Comparison of ENCODE assay signal across 8 mouse cellular contexts in genomic region chrX:74372888-74373549, GRCm38 (mm10). TPM values are rescaled to one million over a fixed set of nuclear protein-coding genes. Genes with fewer than 3 reads are reported as not detected.
A peak's percentile ranks its signal among the peaks of the same experiment; 100 is the strongest.
DNase-seq lines count a peak whose midpoint lies in the region; ATAC-seq and TF ChIP-seq lines count a peak whose summit lies in the region.

Gene Ubl4a (minus strand): TSS chrX:74373218.
Gene Slc10a3 (minus strand): TSS chrX:74373349.

- WGBS in kidney, embryonic 14.5 days, result 28% methylated on average over 32 of the region's 32 CpGs
- WGBS in limb, embryonic 14.5 days, result 22% methylated on average over 32 of the region's 32 CpGs
- WGBS in midbrain, embryonic 16.5 days, result 17% methylated on average over 32 of the region's 32 CpGs

- H3K4me3 ChIP-seq in C2C12 (ENCODE audit: insufficient read depth, poor library complexity, severe bottlenecking), result peak within 1 kb of the TSS; percentile 37
- peak within 1 kb of the TSS; percentile 48 for H3K4me3 ChIP-seq in kidney, embryonic 14.5 days (ENCODE audit: low read length)
- H3K4me3 ChIP-seq in limb, embryonic 14.5 days (replicated peaks; ENCODE audit: low read length), result peak within 1 kb of the TSS; percentile 43
- H3K4me3 ChIP-seq in midbrain, embryonic 16.5 days (ENCODE audit: low read depth, low read length), result peak within 1 kb of the TSS; percentile 48

- peaks cover 3% of the 10 kb centered on the region for H3K36me3 ChIP-seq in C2C12 (ENCODE audit: control insufficient read depth, insufficient read depth)
- peaks cover 2% of the 10 kb centered on the region; the same call in 1 of the 2 replicates for H3K36me3 ChIP-seq in kidney, embryonic 14.5 days (ENCODE audit: control insufficient read depth, insufficient read depth, low read length)
- no peaks in the 10 kb centered on the region for H3K36me3 ChIP-seq in limb, embryonic 14.5 days (ENCODE audit: control insufficient read depth, insufficient read depth, low read length)
- no peaks in the 10 kb centered on the region for H3K36me3 ChIP-seq in midbrain, embryonic 16.5 days (ENCODE audit: control insufficient read depth, insufficient read depth, low read length)

- H3ac ChIP-seq in C2C12 (ENCODE audit: control insufficient read depth, insufficient read length, low read depth), result peak within 1 kb of the TSS; percentile 97

- H3K79me3 ChIP-seq in C2C12 (ENCODE audit: low read depth), result no peaks in the 10 kb centered on the region

- no peaks in the 10 kb centered on the region for H3K4me1 ChIP-seq in kidney, embryonic 14.5 days (ENCODE audit: control insufficient read depth, insufficient read depth, low read length)
- H3K4me1 ChIP-seq in limb, embryonic 14.5 days (ENCODE audit: control insufficient read depth, insufficient read depth, low read length), result no peaks in the 10 kb centered on the region
- peaks cover 8% of the 10 kb centered on the region for H3K4me1 ChIP-seq in midbrain, embryonic 16.5 days (ENCODE audit: control insufficient read depth, insufficient read depth, low read length)

- peak; percentile 96 for ATAC-seq in erythroblast, adult 5-6 weeks (replicated peaks; ENCODE audit: low FRiP score, poor library complexity, severe bottlenecking)
- ATAC-seq in kidney, embryonic 14.5 days (ENCODE audit: low FRiP score, low TSS enrichment), result peak; percentile 95
- peak; percentile 93 for ATAC-seq in limb, embryonic 14.5 days (ENCODE audit: low FRiP score, low read depth)
- ATAC-seq in midbrain, embryonic 16.5 days, result peak; percentile 89

- H3K4me2 ChIP-seq in kidney, embryonic 14.5 days (replicated peaks; ENCODE audit: low read depth, low read length), result peak within 1 kb of the TSS; percentile 53
- H3K4me2 ChIP-seq in limb, embryonic 14.5 days (replicated peaks; ENCODE audit: low read depth, low read length, severe bottlenecking), result peak within 1 kb of the TSS; percentile 59
- peak within 1 kb of the TSS; percentile 67 for H3K4me2 ChIP-seq in midbrain, embryonic 16.5 days (ENCODE audit: low read length)

- no peak for TF ChIP-seq CTCF in C2C12 (IDR thresholded peaks at IDR 0.05; ENCODE audit: control insufficient read depth, insufficient read depth, insufficient read length)

- H3K27me3 ChIP-seq in C2C12 (ENCODE audit: control insufficient read depth, insufficient read depth, insufficient read length), result no peaks in the 10 kb centered on the region
- no peaks in the 10 kb centered on the region for H3K27me3 ChIP-seq in kidney, embryonic 14.5 days (ENCODE audit: control insufficient read depth, insufficient read depth, low read length)
- no peaks in the 10 kb centered on the region for H3K27me3 ChIP-seq in limb, embryonic 14.5 days (ENCODE audit: control insufficient read depth, insufficient read depth, low read length)
- H3K27me3 ChIP-seq in midbrain, embryonic 16.5 days (ENCODE audit: control insufficient read depth, insufficient read depth, low read depth, low read length), result no peaks in the 10 kb centered on the region

- H3K9me3 ChIP-seq in kidney, embryonic 14.5 days (ENCODE audit: control insufficient read depth, low read length), result no peaks in the 10 kb centered on the region
- no peaks in the 10 kb centered on the region for H3K9me3 ChIP-seq in limb, embryonic 14.5 days (ENCODE audit: control insufficient read depth, low read length)
- no peaks in the 10 kb centered on the region for H3K9me3 ChIP-seq in midbrain, embryonic 16.5 days (replicated peaks; ENCODE audit: control insufficient read depth, low read length, poor library complexity, severe bottlenecking)

- peak within 1 kb of the TSS; percentile 57 for H3K9ac ChIP-seq in kidney, embryonic 14.5 days (ENCODE audit: low read depth, low read length)
- H3K9ac ChIP-seq in limb, embryonic 14.5 days (ENCODE audit: low read depth, low read length, severe bottlenecking), result peak within 1 kb of the TSS; percentile 52
- H3K9ac ChIP-seq in midbrain, embryonic 16.5 days (ENCODE audit: low read depth, low read length), result peak within 1 kb of the TSS; percentile 62

- peaks cover 2% of the 10 kb centered on the region for H3K79me2 ChIP-seq in C2C12 (ENCODE audit: control insufficient read depth, insufficient read depth)

- TF ChIP-seq POLR2A in limb, embryonic 14.5 days (IDR thresholded peaks at IDR 0.05; ENCODE audit: borderline replicate concordance, extremely low read depth, insufficient read depth, insufficient read length), result peak; percentile 81; the same call in 1 of the 2 replicates

- no peak within 1 kb of the TSS for H3K27ac ChIP-seq in kidney, embryonic 14.5 days (ENCODE audit: low read depth, low read length)
- H3K27ac ChIP-seq in limb, embryonic 14.5 days (replicated peaks; ENCODE audit: low read depth, low read length), result no peak within 1 kb of the TSS
- H3K27ac ChIP-seq in midbrain, embryonic 16.5 days (ENCODE audit: low read length), result no peak within 1 kb of the TSS; the same call in 1 of the 2 replicates

- DNase-seq in brain, adult 2 months (ENCODE audit: low read depth, low spot score), result peak; percentile 96
- peak; percentile 88 to 91 for DNase-seq in heart, adult 9 months (ENCODE audit: low spot score in 2 of 2)
- peak; percentile 84 for DNase-seq in limb, embryonic 14.5 days (ENCODE audit: low spot score)
- DNase-seq in spleen, postnatal 14 days (ENCODE audit: low spot score in 2 of 2), result peak; percentile 70 to 82

TF ChIP-seq in C2C12, 6 proteins besides CTCF, POLR2A, EP300 and RAD21:
- TF ChIP-seq MYOD1 (IDR thresholded peaks at IDR 0.05; ENCODE audit: control insufficient read depth, insufficient read length, low read depth), result no peak
- peak; percentile 55 for TF ChIP-seq CEBPB (IDR thresholded peaks at IDR 0.05; ENCODE audit: low read depth)
- peak; percentile 82 for TF ChIP-seq USF1 (IDR thresholded peaks at IDR 0.05; ENCODE audit: low read depth)

RNA-seq across cellular contexts. Expression of gene Ubl4a, which starts in this region (rescaled TPM):
- 60.7 TPM for polyA plus RNA-seq in C2C12 (2012; fragmentation: generic; extraction: Trizol)
- 4.0 and 15.0 TPM in 2 replicates for total RNA-seq in erythroblast, adult 5-6 weeks (2015; ENCODE audit: low replicate concordance)
- 3.4 and 6.7 TPM in 2 replicates for total RNA-seq in erythroblast, adult 5-6 weeks (2017; ENCODE audit: low replicate concordance)
- polyA plus RNA-seq in kidney, embryonic 14.5 days (2014; fragmentation: Nextera tagmentation; extraction: Ambion mirVana), result 56.5 and 74.6 TPM in 2 replicates
- 58.5 and 60.7 TPM in 2 replicates for polyA plus RNA-seq in limb, embryonic 14.5 days (2012; rRNA removed)
- polyA plus RNA-seq in limb, embryonic 14.5 days (2014; fragmentation: Nextera tagmentation; extraction: Ambion mirVana), result 77.1 and 79.6 TPM in 2 replicates
- polyA plus RNA-seq in midbrain, embryonic 16.5 days (2015; fragmentation: Nextera tagmentation; extraction: Ambion mirVana), result 65.9 and 72.6 TPM in 2 replicates

RNA-seq across cellular contexts. Expression of gene Slc10a3, which starts in this region (rescaled TPM):
- polyA plus RNA-seq in C2C12 (2012; fragmentation: generic; extraction: Trizol), result 18.5 TPM
- 1.9 and 2.1 TPM in 2 replicates for total RNA-seq in erythroblast, adult 5-6 weeks (2015; ENCODE audit: low replicate concordance)
- total RNA-seq in erythroblast, adult 5-6 weeks (2017; ENCODE audit: low replicate concordance), result 1.8 and 3.0 TPM in 2 replicates
- 16.2 and 23.5 TPM in 2 replicates for polyA plus RNA-seq in kidney, embryonic 14.5 days (2014; fragmentation: Nextera tagmentation; extraction: Ambion mirVana)
- polyA plus RNA-seq in limb, embryonic 14.5 days (2012; rRNA removed), result 16.0 and 21.0 TPM in 2 replicates
- 20.2 and 24.4 TPM in 2 replicates for polyA plus RNA-seq in limb, embryonic 14.5 days (2014; fragmentation: Nextera tagmentation; extraction: Ambion mirVana)
- polyA plus RNA-seq in midbrain, embryonic 16.5 days (2015; fragmentation: Nextera tagmentation; extraction: Ambion mirVana), result 8.5 and 9.7 TPM in 2 replicates
